Mouse (Mus musculus): ENCODE measurements around the gene S100a3. TPM values are rescaled to one million over a fixed set of nuclear protein-coding genes. Genes with fewer than 3 reads are reported as not detected.

Gene S100a3
- polyA plus RNA-seq, 1 experiment from 2014 or later: not detected

GRCm38 (mm10) chr3:90594466-90594865, 34.1 kb downstream of the S100a3 start:
- H3K4me1 ChIP-seq: no peaks in the 10 kb centered on the region
- H3K27me3 ChIP-seq: no peaks in the 10 kb centered on the region
- no peak overlapping the region for H3K4me2 ChIP-seq (replicated peaks)
- WGBS: 91% methylated on average over 1 of the region's 1 CpGs
- no peak overlapping the region for H3K9ac ChIP-seq (replicated peaks)
- no peak overlapping the region for H3K27ac ChIP-seq (replicated peaks)
- H3K4me3 ChIP-seq: no peak overlapping the region
- H3K9me3 ChIP-seq: no peaks in the 10 kb centered on the region
- no peaks in the 10 kb centered on the region for H3K36me3 ChIP-seq
- ATAC-seq (ENCODE audit: low FRiP score, low read depth): no peak

GRCm38 (mm10) chr3:90595556-90595955, 35.2 kb downstream of the S100a3 start:
- Histone ChIP-seq H3K27ac (replicated peaks) (no peak overlapping the region), H3K4me1 (no peaks in the 10 kb centered on the region), H3K36me3 (no peaks in the 10 kb centered on the region), H3K4me3 (no peak overlapping the region), H3K27me3 (no peaks in the 10 kb centered on the region), H3K4me2 (replicated peaks) (no peak overlapping the region), H3K9me3 (no peaks in the 10 kb centered on the region), H3K9ac (replicated peaks) (no peak overlapping the region)
- WGBS: 82% methylated on average over 5 of the region's 5 CpGs
- no peak for ATAC-seq (ENCODE audit: low FRiP score, low read depth)

GRCm38 (mm10) chr3:90596810-90597209, 36.4 kb downstream of the S100a3 start:
- Histone ChIP-seq H3K9me3 (no peaks in the 10 kb centered on the region), H3K4me2 (replicated peaks) (no peak overlapping the region), H3K4me1 (no peaks in the 10 kb centered on the region), H3K36me3 (no peaks in the 10 kb centered on the region), H3K9ac (replicated peaks) (no peak overlapping the region), H3K27me3 (no peaks in the 10 kb centered on the region), H3K4me3 (no peak overlapping the region), H3K27ac (replicated peaks) (no peak overlapping the region)
- no peak for ATAC-seq (ENCODE audit: low FRiP score, low read depth)
- 91% methylated on average over 6 of the region's 6 CpGs for WGBS

- Histone ChIP-seq H3K27me3 (no peaks in the 10 kb centered on the region), H3K36me3 (no peaks in the 10 kb centered on the region), H3K9me3 (no peaks in the 10 kb centered on the region), H3K4me1 (no peaks in the 10 kb centered on the region), H3K27ac (replicated peaks) (no peak overlapping the region), H3K9ac (replicated peaks) (no peak overlapping the region), H3K4me3 (no peak overlapping the region), H3K4me2 (replicated peaks) (no peak overlapping the region)
- 60% methylated on average over 6 of the region's 6 CpGs for WGBS
- ATAC-seq (ENCODE audit: low FRiP score, low read depth): no peak
Observed at GRCm38 (mm10) chr3:90597736-90598135, 37.4 kb downstream of the S100a3 start.

GRCm38 (mm10) chr3:90598212-90598611, 37.8 kb downstream of the S100a3 start:
- ATAC-seq (ENCODE audit: low FRiP score, low read depth): no peak
- no peaks in the 10 kb centered on the region for H3K9me3 ChIP-seq
- WGBS: 81% methylated on average over 4 of the region's 4 CpGs
- no peaks in the 10 kb centered on the region for H3K27me3 ChIP-seq
- H3K4me1 ChIP-seq: no peaks in the 10 kb centered on the region
- H3K27ac ChIP-seq (replicated peaks): no peak overlapping the region
- H3K36me3 ChIP-seq: no peaks in the 10 kb centered on the region
- no peak overlapping the region for H3K4me3 ChIP-seq
- H3K9ac ChIP-seq (replicated peaks): no peak overlapping the region
- H3K4me2 ChIP-seq (replicated peaks): no peak overlapping the region

- H3K36me3 ChIP-seq: no peaks in the 10 kb centered on the region
- H3K9ac ChIP-seq (replicated peaks): no peak overlapping the region
- no peak overlapping the region for H3K4me2 ChIP-seq (replicated peaks)
- H3K9me3 ChIP-seq: no peaks in the 10 kb centered on the region
- no peak for ATAC-seq (ENCODE audit: low FRiP score, low read depth)
- H3K4me3 ChIP-seq: no peak overlapping the region
- no peak overlapping the region for H3K27ac ChIP-seq (replicated peaks)
- H3K27me3 ChIP-seq: no peaks in the 10 kb centered on the region
- 80% methylated on average over 3 of the region's 3 CpGs for WGBS
- H3K4me1 ChIP-seq: peaks cover under 1% of the 10 kb centered on the region; the same call in 1 of the 2 replicates
Observed at GRCm38 (mm10) chr3:90599401-90599800, 39.0 kb downstream of the S100a3 start.

GRCm38 (mm10) chr3:90600036-90600435, 39.7 kb downstream of the S100a3 start:
- no peak for ATAC-seq (ENCODE audit: low FRiP score, low read depth)
- Histone ChIP-seq H3K27ac (replicated peaks) (no peak overlapping the region), H3K4me2 (replicated peaks) (no peak overlapping the region), H3K4me1 (peaks cover 4% of the 10 kb centered on the region; the same call in 1 of the 2 replicates), H3K27me3 (no peaks in the 10 kb centered on the region), H3K4me3 (no peak overlapping the region), H3K9me3 (no peaks in the 10 kb centered on the region), H3K36me3 (no peaks in the 10 kb centered on the region), H3K9ac (replicated peaks) (no peak overlapping the region)
- WGBS: 87% methylated on average over 6 of the region's 6 CpGs

- H3K36me3 ChIP-seq: no peaks in the 10 kb centered on the region
- no peak overlapping the region for H3K27ac ChIP-seq (replicated peaks)
- H3K4me1 ChIP-seq: peaks cover 4% of the 10 kb centered on the region; the same call in 1 of the 2 replicates
- ATAC-seq (ENCODE audit: low FRiP score, low read depth): no peak
- H3K4me3 ChIP-seq: no peak overlapping the region
- H3K9me3 ChIP-seq: no peaks in the 10 kb centered on the region
- H3K9ac ChIP-seq (replicated peaks): no peak overlapping the region
- WGBS: 77% methylated on average over 8 of the region's 8 CpGs
- H3K27me3 ChIP-seq: no peaks in the 10 kb centered on the region
- H3K4me2 ChIP-seq (replicated peaks): no peak overlapping the region
Observed at GRCm38 (mm10) chr3:90600458-90601195, 40.2 kb downstream of the S100a3 start.

GRCm38 (mm10) chr3:90601486-90602110, 41.2 kb downstream of the S100a3 start, which contains the start of gene Gm42674:
Gm42674 (plus strand) TSS chr3:90601904.
- WGBS: 87% methylated on average over 11 of the region's 11 CpGs
- H3K27me3 ChIP-seq: no peaks in the 10 kb centered on the region
- H3K4me1 ChIP-seq: peaks cover 4% of the 10 kb centered on the region; the same call in 1 of the 2 replicates
- no peaks in the 10 kb centered on the region for H3K36me3 ChIP-seq
- ATAC-seq (ENCODE audit: low FRiP score, low read depth): no peak
- H3K4me3 ChIP-seq: no peak within 1 kb of the TSS
- no peak within 1 kb of the TSS for H3K4me2 ChIP-seq (replicated peaks)
- H3K9ac ChIP-seq (replicated peaks): no peak within 1 kb of the TSS
- no peak within 1 kb of the TSS for H3K27ac ChIP-seq (replicated peaks)
- no peaks in the 10 kb centered on the region for H3K9me3 ChIP-seq

- Histone ChIP-seq H3K9me3 (no peaks in the 10 kb centered on the region), H3K4me3 (no peak within 1 kb of the TSS), H3K36me3 (no peaks in the 10 kb centered on the region), H3K4me1 (peaks cover 4% of the 10 kb centered on the region; the same call in 1 of the 2 replicates), H3K27ac (replicated peaks) (no peak within 1 kb of the TSS), H3K9ac (replicated peaks) (no peak within 1 kb of the TSS), H3K27me3 (no peaks in the 10 kb centered on the region), H3K4me2 (replicated peaks) (no peak within 1 kb of the TSS)
- 58% methylated on average over 3 of the region's 3 CpGs for WGBS
- ATAC-seq (ENCODE audit: low FRiP score, low read depth): no peak
Observed at GRCm38 (mm10) chr3:90603623-90604022, 43.2 kb downstream of the S100a3 start, which contains the start of gene S100a4. S100a4 (plus strand) TSS chr3:90603771.

GRCm38 (mm10) chr3:90604416-90604815, 44.0 kb downstream of the S100a3 start:
- no peak overlapping the region for H3K27ac ChIP-seq (replicated peaks)
- ATAC-seq (ENCODE audit: low FRiP score, low read depth): peak; percentile 27; the same call in 1 of the 2 replicates
- no peaks in the 10 kb centered on the region for H3K27me3 ChIP-seq
- no peaks in the 10 kb centered on the region for H3K36me3 ChIP-seq
- H3K4me2 ChIP-seq (replicated peaks): no peak overlapping the region
- H3K4me1 ChIP-seq: peaks cover 4% of the 10 kb centered on the region; the same call in 1 of the 2 replicates
- H3K4me3 ChIP-seq: no peak overlapping the region
- no peak overlapping the region for H3K9ac ChIP-seq (replicated peaks)
- no peaks in the 10 kb centered on the region for H3K9me3 ChIP-seq
- 64% methylated on average over 4 of the region's 4 CpGs for WGBS

- Histone ChIP-seq H3K27ac (replicated peaks) (no peak overlapping the region), H3K4me3 (no peak overlapping the region), H3K9ac (replicated peaks) (no peak overlapping the region), H3K4me1 (peaks cover 4% of the 10 kb centered on the region; the same call in 1 of the 2 replicates), H3K27me3 (no peaks in the 10 kb centered on the region), H3K9me3 (no peaks in the 10 kb centered on the region), H3K4me2 (replicated peaks) (no peak overlapping the region), H3K36me3 (no peaks in the 10 kb centered on the region)
- WGBS: 88% methylated on average over 3 of the region's 3 CpGs
- no peak for ATAC-seq (ENCODE audit: low FRiP score, low read depth)
Observed at GRCm38 (mm10) chr3:90605049-90605448, 44.7 kb downstream of the S100a3 start.

Data from midbrain, embryonic 12.5 days (tissue).